Mouse (Mus musculus) embryo, embryonic 10 days (tissue): ENCODE results near the gene Esm1.

Experiments
- DNase-seq: peaks from one replicate; pipeline ENCODE4 v3.0.0-alpha.2; 2015; ENCODE audit warnings: low spot score

Gene Esm1

DNA sequence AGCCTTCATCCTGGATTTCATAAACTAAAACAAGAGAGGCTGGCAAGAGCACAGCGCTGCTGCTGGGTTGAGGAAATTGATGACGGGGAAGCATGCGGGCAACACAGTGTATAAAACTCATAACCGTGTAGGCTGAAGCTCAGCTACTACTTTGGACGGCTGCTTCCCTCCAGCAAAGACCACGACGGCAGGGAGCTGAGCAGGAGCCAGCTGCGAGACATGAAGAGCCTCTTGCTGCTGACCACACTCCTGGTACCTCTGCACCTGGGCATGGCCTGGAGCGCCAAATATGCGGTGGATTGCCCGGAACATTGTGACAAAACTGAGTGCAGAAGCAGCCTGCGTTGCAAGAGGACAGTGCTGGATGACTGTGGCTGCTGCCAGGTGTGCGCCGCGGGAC is at the start of gene Esm1:
Gene Esm1 (plus strand): TSS at position 36 of the 400 bp plus-strand sequence.
- no peak for DNase-seq

DNA sequence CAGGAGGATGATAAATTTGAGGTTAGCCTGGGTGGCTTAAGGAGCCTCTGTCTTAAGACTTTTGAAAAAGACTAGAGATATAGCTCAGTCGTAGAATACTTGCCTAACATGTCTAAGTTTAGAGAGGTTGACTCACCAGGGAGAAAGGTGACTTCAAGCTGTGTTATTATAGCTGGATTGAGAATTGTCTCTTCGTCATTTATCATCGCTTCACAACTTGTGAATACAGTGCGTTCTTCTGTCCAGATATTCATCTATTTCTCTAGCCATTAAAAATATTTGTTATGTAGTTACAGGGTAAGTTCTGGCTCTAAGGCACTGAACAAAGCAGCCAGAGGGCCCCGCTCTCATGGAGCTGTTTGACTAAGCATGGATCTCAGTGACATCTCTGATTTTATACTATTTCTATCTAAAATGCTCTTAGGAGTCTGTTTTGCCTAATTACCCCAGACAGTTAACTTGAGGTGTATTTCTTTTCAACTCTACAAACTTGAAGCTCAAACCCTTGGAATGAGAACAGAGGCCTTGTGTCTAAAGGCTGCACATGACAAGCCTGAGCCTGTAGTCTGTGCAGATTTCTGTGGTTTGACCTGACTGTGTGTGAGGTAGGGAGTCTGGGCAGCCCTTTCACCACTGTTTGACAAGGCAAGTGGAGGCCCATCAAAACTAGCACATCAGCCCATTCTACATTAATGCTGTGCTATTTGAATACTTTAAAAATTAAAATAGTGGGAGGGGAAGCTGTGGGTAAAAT is 45.0 kb upstream of the Esm1 start:
- DNase-seq: no peak

DNA sequence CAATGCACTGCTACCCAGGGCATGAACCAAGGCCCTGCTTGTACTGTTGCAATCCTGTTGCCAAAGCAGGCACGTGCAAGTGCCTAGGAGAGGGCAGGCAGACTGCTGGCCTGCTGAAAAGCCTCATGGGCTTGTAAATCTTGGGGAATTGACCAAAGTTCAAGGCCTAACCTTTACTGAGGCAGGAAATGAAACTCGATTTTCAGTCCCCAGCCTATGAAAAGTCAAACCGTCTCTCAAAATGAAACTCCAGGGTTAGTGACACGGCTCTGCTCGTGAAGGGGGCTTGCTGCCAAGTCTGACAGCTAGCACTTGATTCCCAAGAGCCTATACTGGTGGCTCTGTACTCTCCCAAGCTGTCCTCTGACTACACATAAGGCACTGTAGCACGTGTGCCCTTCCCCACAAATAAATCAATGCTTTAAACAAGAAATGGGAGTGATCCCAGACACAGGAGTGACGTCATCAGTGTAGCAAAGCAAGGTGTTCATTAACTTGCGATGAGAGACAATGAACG is 41.4 kb upstream of the Esm1 start:
- DNase-seq: no peak

DNA sequence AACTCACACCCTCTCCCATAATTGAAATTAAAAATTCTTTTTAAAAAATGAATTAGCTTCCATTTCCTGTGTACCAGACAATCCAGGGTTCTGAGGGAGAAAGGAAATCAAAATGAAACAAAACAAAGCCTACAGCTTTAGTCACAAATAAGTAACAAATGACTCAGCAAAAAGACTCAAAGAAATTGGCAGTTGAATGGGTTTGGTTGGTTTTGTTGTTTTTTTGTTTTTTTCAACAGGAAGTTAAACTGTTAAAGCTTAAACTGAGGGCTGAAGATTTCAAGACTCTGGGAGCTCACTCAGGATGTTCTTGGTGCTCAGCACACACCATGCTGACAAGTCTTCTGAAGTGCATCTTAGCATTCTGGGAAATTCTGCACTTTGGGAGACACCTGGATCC is 39.2 kb upstream of the Esm1 start:
- no peak for DNase-seq

DNA sequence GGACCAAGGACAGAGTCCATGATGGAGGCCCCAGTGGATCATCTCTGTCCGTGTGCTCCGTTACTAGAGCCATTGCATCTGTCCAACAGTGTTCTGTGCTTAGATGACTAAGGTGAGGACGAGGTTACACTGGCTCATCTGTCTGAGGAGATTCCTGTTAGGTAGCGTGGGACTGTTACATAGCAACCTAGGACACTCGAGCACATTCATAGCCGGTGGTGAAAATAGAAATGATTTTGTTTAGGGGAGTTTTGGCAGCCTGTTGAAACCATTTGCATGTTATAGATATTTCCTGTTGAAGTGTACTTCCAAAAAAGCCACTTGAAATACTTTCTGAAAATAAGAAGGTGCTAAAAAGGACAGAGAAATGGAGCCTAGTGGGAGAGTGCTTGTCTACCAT is 35.3 kb upstream of the Esm1 start:
- DNase-seq: no peak

DNA sequence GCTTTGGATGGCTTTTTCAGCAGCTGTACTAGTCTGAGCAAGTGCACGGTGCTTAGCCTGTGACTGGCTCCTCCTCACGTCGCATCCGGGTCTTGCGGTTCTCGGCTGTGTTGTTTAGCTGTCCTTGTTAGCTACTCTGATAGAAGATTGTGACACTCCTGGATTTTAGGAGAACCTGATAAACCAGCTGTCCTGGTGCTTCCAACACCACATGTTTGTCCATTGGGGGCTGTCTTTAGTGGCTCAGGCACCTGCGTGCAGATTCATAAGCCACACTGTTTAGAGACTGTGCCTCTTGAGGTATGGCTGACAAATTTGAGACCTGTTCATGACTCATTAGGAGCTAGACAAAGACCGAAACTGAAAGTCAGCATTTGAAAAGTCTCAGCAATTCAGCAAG is 26.1 kb upstream of the Esm1 start:
- DNase-seq: no peak

DNA sequence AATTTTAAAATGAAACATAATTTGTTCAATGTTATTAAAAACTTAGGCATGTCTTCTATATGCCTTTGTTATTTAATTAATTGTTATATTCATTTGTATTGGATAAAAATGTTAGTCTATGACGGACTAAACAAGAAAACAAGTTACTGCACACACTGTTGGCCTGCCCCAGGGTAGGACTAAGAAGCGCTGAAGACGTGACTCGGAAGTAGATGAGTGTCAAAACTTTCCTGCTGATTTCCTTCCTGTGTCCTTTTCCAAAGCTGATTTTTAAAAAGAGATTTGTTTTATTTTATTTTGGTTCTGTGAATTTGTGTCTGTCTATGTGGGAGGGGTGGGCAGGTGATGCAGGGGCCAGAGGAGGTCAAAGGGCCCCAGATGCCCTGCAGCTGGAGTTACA is 25.7 kb upstream of the Esm1 start:
- no peak for DNase-seq

DNA sequence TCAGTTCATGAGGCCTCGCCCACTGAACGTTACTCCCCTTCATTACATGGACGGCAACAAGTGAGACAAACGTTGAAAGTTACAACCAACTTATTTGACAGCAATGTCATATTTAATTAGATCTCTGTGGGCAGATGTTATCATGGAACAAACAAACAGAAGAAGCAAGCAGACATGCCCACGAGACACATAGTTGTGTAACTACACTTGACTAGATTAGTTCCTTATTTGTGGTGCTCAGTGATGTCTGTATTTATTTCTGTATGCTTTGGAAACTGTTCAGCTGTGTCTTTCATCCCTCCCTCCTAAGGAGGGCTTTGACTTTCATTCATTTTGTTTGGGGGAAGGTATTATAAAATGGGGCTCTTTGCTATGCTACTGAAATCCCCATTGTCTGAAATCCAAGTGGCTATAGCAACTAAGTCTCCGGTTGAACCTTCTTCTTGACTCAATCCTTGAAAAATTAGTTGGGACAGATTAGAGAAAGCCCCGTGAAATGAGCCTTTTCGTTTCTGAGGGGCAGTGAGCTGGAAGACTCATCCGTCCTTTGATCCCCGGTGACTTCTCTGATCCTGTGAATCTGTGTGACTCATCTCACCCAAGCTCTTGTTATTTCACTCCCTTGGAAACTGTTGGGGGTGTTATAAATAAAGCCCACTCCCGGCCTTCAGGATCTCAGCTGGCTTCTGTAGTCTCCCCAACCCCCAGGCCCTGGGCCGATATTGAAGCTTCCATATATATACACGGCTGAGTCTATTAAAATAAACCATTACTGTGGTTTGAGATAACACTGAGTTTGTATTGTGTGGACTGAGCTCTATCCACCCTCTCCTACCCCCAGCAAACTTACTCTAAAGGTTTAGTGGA is 12.4 kb upstream of the Esm1 start:
- DNase-seq: no peak

DNA sequence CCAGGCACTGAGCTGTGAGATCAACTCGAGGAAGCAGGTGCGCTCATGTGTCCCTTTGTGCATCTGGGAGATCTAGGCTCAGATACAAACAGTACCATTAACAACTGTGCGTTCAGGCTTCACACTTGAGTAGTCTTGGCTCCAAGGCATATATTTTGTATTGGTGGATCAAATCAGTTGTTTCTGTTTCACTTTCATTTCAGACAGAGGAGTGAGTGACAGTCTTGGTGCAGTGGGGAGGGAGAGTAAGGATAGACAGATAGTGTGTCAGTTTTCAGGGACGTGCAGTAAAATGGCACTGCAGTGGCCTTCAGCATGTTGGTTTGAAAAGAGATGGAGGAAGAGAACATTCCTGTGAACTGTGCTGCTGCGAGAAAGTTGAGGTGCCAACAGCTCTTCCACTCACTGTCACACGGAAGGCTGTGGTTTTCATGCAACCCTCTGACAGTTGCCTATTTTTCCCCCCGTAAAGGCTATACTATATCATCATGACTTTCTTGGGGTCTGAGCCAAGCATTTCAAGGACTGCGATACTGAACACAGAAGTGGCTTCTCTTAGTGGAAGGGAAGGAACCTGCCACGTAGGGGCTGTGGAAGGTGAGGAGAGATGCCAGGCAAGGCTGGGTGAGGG is 11.5 kb upstream of the Esm1 start:
- DNase-seq: no peak

DNA sequence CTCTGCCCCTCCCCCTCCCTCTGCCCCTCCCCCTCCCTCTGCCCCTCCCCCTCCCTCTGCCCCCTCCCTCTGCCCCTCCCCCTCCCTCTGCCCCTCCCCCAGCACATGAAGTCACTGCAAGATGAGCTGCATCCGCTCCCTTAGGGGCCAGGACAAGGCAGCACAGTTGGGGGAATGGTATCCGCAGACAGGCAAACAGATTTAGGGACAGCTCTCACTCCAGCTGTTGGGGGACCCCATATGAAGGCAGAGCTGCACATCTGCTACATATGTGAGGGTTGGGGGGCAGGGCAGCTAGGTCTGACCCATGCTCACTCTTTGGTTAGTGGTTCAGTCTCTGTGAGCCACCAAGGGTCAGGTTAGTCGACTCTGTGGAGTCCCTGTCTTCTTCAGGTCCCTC is 10.1 kb upstream of the Esm1 start:
- DNase-seq: no peak

DNA sequence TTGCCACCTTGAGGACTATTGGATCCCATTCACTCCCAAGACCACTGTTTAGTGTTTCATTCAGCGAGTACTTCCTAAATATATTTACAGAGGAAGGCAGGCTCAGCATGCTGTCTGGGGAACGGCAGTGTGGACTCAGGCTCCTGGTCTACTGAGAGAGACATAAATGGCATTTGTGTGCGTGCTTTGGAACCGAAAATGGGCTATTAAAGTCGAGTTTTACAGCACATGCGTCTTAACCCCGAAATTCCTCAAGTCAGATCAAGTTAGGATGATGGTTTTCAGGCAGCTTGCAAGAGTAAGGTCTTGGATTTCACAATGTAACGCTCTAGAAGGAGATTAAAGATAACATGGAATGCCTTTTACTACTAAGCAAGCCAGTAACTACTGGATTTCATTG is 8.7 kb upstream of the Esm1 start:
- no peak for DNase-seq

DNA sequence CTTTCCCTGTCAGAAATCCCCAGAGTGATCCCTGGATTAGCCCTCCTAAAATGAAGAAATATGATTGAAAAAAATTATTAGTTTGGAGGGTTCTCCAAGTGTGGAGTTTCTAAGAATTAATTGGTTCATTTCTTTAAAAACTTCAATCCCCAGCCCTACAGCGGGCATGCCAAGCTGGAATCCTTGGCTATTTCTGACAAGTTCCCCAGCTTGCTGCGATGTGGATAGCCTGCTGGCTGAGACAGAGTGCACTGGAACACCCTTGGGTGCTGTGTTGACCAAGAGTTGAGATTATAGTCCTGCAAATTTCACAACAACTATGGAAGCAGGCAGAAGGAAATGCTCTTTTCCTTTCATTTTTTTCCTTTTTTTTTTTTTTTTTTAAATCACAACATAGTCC is 7.8 kb upstream of the Esm1 start:
- DNase-seq: no peak

DNA sequence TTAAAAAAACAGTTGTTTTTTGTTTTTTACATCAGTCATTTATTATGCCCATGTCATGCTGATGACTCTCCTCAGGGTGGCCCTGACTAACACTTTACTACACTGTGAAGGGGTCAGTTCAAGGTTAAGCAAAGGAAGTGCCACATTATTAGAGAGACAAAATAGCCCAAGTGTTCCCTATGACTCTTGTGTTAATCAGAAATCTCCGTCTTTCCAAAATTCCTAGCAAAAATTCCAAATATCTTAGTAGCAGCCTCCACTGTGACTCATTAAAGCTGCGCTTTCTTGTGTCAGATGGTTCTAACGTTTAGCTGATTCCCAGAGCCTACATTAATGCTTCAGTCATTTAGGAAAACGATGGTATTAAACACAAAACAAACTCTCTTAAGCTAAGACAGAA is 7.3 kb upstream of the Esm1 start:
- DNase-seq: no peak

DNA sequence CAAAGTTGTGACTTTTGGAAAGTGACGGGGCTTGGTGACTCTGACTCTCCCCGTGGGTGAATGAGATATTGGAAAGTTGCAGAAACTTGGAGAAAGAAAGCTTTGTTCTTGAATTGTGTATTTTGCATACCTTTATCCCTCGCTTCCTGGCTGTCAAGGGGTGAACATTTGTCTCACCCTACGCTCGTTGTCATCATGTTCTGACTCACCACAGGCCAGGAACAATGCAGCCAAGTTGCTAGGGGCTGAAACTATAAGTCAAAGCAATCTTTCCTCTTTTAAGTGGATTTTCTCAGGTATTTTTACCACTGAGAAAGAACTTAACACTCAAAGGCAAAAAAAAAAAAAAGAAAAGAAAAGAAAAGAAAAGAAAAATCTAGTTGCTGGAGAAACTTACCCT is 6.3 kb upstream of the Esm1 start:
- no peak for DNase-seq

DNA sequence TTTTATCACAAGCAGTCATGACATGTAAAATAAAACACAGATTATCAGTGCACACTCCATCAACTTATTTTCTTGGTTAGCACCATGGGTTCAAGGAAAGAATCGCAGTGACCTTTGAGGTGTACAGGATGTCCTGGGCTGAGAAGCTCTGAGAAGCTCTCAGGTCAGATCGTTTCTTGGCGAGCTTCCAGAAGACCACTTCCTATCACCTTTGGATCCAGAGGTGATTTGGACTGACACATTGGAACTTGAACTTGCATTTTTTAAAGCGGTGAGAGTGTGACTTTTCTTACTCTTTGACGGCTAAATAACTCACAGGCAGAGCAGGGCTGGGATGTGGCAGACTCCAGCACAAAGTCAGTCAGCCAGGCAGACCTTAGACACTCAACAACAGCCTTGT is 4.1 kb upstream of the Esm1 start:
- DNase-seq: no peak

DNA sequence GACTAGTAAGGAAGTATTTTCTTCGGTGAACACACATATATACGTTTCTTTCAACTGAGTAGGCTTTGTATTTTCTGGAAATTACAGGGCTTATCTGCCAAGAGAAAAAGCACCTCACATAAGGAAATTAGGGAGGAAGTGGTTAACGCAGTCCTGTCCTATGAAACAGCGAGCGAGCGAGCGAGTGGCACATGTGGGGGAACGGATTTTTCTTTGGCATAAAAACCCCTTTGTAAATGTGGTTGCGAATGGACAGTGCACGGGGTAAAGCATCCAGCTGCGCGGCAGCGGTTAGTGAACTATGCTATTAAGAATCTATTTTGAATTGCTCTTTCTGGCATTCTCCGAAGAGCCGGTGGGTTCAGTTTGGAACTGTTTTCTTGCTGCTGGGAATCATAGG is 1.9 kb downstream of the Esm1 start:
- no peak for DNase-seq

DNA sequence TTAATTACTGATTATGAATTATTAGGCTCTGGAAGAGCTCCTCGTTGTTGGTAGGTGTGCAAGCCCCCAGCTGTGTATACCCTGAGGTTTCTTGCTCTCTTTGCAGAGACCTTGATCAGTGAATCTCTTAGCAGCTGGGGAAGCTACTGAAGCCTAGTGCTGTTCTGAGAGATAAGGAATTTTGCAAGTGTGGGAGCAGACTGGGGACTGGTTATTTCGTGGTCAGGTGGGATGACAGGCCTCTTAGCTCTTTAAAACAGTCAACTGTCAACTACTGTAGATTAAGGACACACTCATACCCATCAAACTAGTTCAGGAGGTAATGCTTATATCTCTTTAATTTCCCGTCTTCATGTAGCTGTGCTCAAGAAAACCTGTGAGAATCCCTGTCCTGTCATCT is 2.9 kb downstream of the Esm1 start:
- no peak for DNase-seq

DNA sequence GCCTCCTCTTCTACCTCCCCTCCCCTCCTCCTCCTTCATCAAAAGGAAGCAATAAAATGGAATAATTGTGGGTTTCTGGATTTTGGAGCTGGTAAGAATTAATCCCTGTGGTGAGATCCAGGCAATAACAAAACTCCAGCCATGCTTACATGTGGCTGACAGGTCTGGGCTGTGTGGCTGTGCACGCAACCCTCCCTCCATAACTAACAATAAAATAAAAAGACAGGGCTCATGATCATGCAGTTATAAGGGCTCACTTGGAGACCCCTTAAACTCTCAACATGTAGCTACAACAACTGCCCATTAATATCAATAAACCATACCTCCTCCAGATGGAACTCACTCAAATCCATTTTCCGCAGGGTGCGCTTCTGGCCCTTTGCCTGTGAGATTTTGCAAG is 4.4 kb downstream of the Esm1 start:
- DNase-seq: no peak

DNA sequence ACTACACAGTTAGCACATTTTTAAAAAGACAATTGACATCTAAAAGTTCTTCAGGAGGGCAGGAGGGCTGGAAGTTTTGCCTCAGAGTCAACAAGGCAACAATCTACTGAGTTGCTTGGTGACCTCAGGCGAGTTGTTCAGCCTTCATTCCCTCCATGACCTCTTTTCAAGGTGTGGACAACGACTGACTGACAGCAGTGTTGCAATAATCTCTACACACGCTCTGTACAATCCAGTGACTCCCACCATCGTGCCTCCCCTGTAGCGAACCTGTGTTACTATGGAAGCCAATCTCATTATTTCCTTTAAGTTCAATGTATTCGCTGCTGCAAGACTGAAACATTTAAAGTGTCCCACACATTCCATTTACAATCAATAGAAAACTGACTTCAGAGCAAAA is 12.4 kb downstream of the Esm1 start:
- no peak for DNase-seq

DNA sequence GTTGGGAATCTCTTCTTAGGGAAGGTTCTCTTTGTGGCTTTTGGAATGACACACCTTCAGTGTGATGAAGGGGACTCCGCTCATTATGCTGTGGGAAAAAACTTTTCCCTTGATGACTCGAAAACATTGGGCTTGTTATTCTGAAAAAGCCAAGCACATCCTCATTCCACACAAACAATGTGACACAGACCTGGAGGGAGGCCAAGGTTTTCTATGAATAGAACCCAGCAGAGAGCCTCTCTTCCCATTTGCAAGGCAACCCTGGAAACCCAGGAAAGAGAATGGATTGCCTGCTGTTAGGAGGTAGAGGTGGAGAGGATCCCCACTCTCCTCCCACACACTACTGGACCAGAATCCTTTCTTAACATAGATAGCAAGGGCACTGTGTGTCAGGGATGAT is 14.6 kb downstream of the Esm1 start:
- no peak for DNase-seq

DNA sequence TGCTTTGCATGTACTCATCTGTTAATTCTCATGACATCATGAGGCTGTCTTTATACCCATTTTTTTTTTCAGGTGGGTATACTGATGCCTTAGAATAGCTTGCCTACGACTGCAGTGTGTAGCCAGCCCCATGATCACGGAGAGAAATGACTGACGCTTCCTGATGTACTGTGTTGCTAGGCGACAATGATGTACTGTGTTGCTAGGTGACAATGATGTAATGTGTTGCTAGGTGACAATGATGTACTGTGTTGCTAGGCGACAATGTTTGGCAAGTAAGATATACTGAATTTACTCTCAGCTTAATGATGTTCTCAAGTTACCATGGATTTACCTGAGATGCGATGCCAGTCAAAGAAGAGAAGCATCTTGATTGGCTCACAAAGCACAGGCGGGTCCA is 16.4 kb downstream of the Esm1 start, which contains the start of gene Gzmk:
Gene Gzmk (minus strand): TSS at position 98 of the 400 bp plus-strand sequence.
- DNase-seq: peak; percentile 61

DNA sequence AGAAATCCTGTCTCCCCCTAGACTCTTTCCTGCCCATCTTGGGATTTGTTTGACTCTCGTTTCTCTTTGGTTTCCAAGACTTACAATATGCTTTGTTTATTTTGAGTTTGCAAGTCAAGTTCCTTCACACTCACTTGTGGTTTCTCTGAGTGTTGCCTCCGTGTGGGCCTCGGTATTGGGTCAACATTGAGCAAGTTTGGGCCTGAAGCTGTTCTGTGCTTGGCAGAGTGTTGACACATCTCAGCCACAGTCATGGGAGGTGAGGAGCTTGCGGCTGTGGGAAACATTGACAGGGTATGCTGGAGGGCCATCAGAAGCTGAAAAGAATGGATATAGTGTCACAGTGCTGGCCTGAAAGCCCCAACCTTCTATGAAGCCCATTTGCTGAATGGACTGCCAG is 17.6 kb downstream of the Esm1 start:
- DNase-seq: no peak
